Mouse (Mus musculus) G1E (cell line): ENCODE measurements at regions not wholly inside any gene's neighbourhood (a gene's known extent, or its start where the extent isn't known, plus 50 kb on each side); places are given as distances from the start of the nearest gene placed in this dataset.

Experiments used
- CTCF ChIP-seq: IDR thresholded peaks from 2 replicates; pipeline ENCODE4 v1.5.1; 2012; ENCODE audit warnings: low read depth, low read length, inconsistent platforms, mixed read lengths
- GATA1 ChIP-seq: IDR thresholded peaks from 2 replicates; pipeline ENCODE4 v1.6.1; 2012; ENCODE audit warnings: borderline replicate concordance, low read length, inconsistent platforms, mixed read lengths
- GATA2 ChIP-seq: IDR thresholded peaks from 2 replicates; pipeline ENCODE4 v1.6.1; 2012; ENCODE audit warnings: low read depth, low read length, inconsistent platforms, borderline replicate concordance
- POLR2AphosphoS5 ChIP-seq: IDR thresholded peaks from 2 replicates; pipeline ENCODE4 v1.6.1; 2012; ENCODE audit warnings: low read depth, low read length, inconsistent platforms; ENCODE audit not compliant: insufficient replicate concordance
- TAL1 ChIP-seq: conservative IDR thresholded peaks from 2 replicates; pipeline ENCODE4 v1.6.1; 2012; ENCODE audit warnings: low read depth, low read length, inconsistent platforms, mixed read lengths

GRCm38 (mm10) chr5:85467151-85467550 is 598.2 kb downstream of the Cenpc1 start:
- TF ChIP-seq CTCF (no peak), GATA1 (no peak), TAL1 (no peak), POLR2AphosphoS5 (no peak), GATA2 (no peak)
